Mouse (Mus musculus) left cerebral cortex, adult 2 months (tissue): ENCODE results near the gene Hdac7. TPM values are rescaled to one million over a fixed set of nuclear protein-coding genes. Genes with fewer than 3 reads are reported as not detected.
A peak's percentile ranks its signal among the peaks of the same experiment; 100 is the strongest.

Experiments
- DNase-seq, 2 experiments: peaks; one replicate each; pipeline ENCODE4 v3.0.0; 2021 to 2022; ENCODE audit warnings: low spot score in 2 of 2, mixed read lengths in 1 of 2; ENCODE audit errors: extremely low spot score in 1 of 2
- H3K27ac ChIP-seq: fragments of 200-600 bp; 2 replicates; pipeline ENCODE4 v1.8.1; 2022
- H3K4me3 ChIP-seq: fragments of 200-600 bp; 2 replicates; pipeline ENCODE4 v1.8.1; 2022
- CTCF ChIP-seq: fragments of 200-600 bp; IDR thresholded peaks from 2 replicates; pipeline ENCODE4 v1.8.1; 2022; ENCODE audit warnings: antibody characterized with exemption, mild to moderate bottlenecking, moderate library complexity
- intact Hi-C: fragments of 180-260 bp; cut with DNase I; formaldehyde crosslinking; loops from one replicate; pipeline ENCODE4 v1.15.1; 2025
- total RNA-seq, 2 experiments: library from RNA; stranded (reverse); gene quantifications; 2 replicates each; pipeline ENCODE4 v1.2.3; 2021

Hdac7 gene
- total RNA-seq, 2 experiments from 2014 or later, result 38.4 to 41.6 TPM

- peak; percentile 74 to 82 for DNase-seq
- Histone ChIP-seq H3K27ac (peak within 1 kb of the TSS; percentile 95), H3K4me3 (peak within 1 kb of the TSS; percentile 60)
- peak; percentile 68 for TF ChIP-seq CTCF
- intact Hi-C loops, result no loop called here
These were observed 76.8 kb downstream of the Hdac7 start, which contains the start of gene Rapgef3 for GRCm38 (mm10) chr15:97767280-97768186. Gene Rapgef3 (minus strand): TSS chr15:97767972.

GRCm38 (mm10) chr15:97766594-97767279 lies 77.6 kb downstream of the Hdac7 start:
- no peak for TF ChIP-seq CTCF
- Histone ChIP-seq H3K4me3 (peak overlapping the region; percentile 60), H3K27ac (peak overlapping the region; percentile 95)
- DNase-seq, result no peak
- intact Hi-C loops, result no loop called here

- no peak for DNase-seq
- peak overlapping the region; percentile 95 for H3K27ac ChIP-seq
- peak overlapping the region; percentile 60 for H3K4me3 ChIP-seq
- TF ChIP-seq CTCF, result no peak; the same call in 1 of the 2 replicates
- intact Hi-C loops, result no loop called here
These were observed 78.1 kb downstream of the Hdac7 start for GRCm38 (mm10) chr15:97766194-97766593.

GRCm38 (mm10) chr15:97765090-97765794 lies 79.1 kb downstream of the Hdac7 start:
- intact Hi-C loops, result no loop called here
- DNase-seq, result no peak
- TF ChIP-seq CTCF, result no peak
- H3K4me3 ChIP-seq, result peak overlapping the region; percentile 42
- peak overlapping the region; percentile 78 for H3K27ac ChIP-seq

GRCm38 (mm10) chr15:97764532-97764931 lies 79.8 kb downstream of the Hdac7 start:
- no peak for TF ChIP-seq CTCF
- Histone ChIP-seq H3K4me3 (peak overlapping the region; percentile 42; the same call in 1 of the 2 replicates), H3K27ac (peak overlapping the region; percentile 78; the same call in 1 of the 2 replicates)
- no peak for DNase-seq
- intact Hi-C loops, result no loop called here

GRCm38 (mm10) chr15:97763256-97764049 lies 80.8 kb downstream of the Hdac7 start:
- no peak for TF ChIP-seq CTCF
- intact Hi-C loops, result no loop called here
- H3K27ac ChIP-seq, result peak overlapping the region; percentile 24; the same call in 1 of the 2 replicates
- DNase-seq, result no peak
- H3K4me3 ChIP-seq, result no peak overlapping the region

GRCm38 (mm10) chr15:97762733-97763132 lies 81.6 kb downstream of the Hdac7 start:
- no peak for DNase-seq
- intact Hi-C loops, result no loop called here
- Histone ChIP-seq H3K27ac (no peak overlapping the region; the same call in 1 of the 2 replicates), H3K4me3 (no peak overlapping the region)
- TF ChIP-seq CTCF, result no peak

- H3K27ac ChIP-seq, result no peak overlapping the region
- intact Hi-C loops, result no loop called here
- no peak overlapping the region for H3K4me3 ChIP-seq
- DNase-seq, result no peak
- TF ChIP-seq CTCF, result no peak
These were observed 82.9 kb downstream of the Hdac7 start for GRCm38 (mm10) chr15:97761438-97761837.

- no peak for TF ChIP-seq CTCF
- no peak for DNase-seq
- intact Hi-C loops, result no loop called here
- no peak overlapping the region for H3K27ac ChIP-seq
- no peak overlapping the region for H3K4me3 ChIP-seq
These were observed 83.3 kb downstream of the Hdac7 start for GRCm38 (mm10) chr15:97760952-97761351.

GRCm38 (mm10) chr15:97760006-97760405 lies 84.3 kb downstream of the Hdac7 start:
- Histone ChIP-seq H3K4me3 (no peak overlapping the region), H3K27ac (no peak overlapping the region)
- TF ChIP-seq CTCF, result no peak
- peak; percentile 50 to 65 for DNase-seq
- intact Hi-C loops, result no loop called here

GRCm38 (mm10) chr15:97755361-97755760 lies 88.9 kb downstream of the Hdac7 start:
- intact Hi-C loops, result no loop called here
- no peak for TF ChIP-seq CTCF
- peak overlapping the region; percentile 53; the same call in 1 of the 2 replicates for H3K27ac ChIP-seq

More at GRCm38 (mm10) chr15:97755361-97755760, 88.9 kb downstream of the Hdac7 start:
- H3K4me3 ChIP-seq, result no peak overlapping the region
- DNase-seq, result no peak
